Mouse (Mus musculus): ENCODE results near the gene Iqcf1.

GRCm38 (mm10) chr9:106481676-106482075 is 18.1 kb upstream of the Iqcf1 start:
- TF ChIP-seq CTCF (IDR thresholded peaks at IDR 0.05; ENCODE audit: control insufficient read depth, insufficient read depth, insufficient read length): no peak
- TF ChIP-seq MAX (IDR thresholded peaks at IDR 0.05): no peak
- TF ChIP-seq USF1 (IDR thresholded peaks at IDR 0.05; ENCODE audit: low read depth): no peak

Measured in C2C12 (cell line).